Mouse (Mus musculus): ENCODE measurements around the gene Skint8. TPM values are rescaled to one million over a fixed set of nuclear protein-coding genes. Genes with fewer than 3 reads are reported as not detected.
"Not testable (repeated sequence)": the region's sequence is repeated elsewhere in the genome, so short reads cannot be mapped to it uniquely, and the experiment has no call there.

Skint8 gene
- polyA plus RNA-seq, 1 experiment from 2014 or later: not detected

GRCm38 (mm10) chr4:111897755-111898154 is 21.4 kb upstream of the Skint8 start:
- no peaks in the 10 kb centered on the region for H3K9me3 ChIP-seq (replicated peaks; ENCODE audit: low read length)
- H3K36me3 ChIP-seq (ENCODE audit: insufficient read depth, low read length): no peaks in the 10 kb centered on the region
- TF ChIP-seq CTCF (IDR thresholded peaks at IDR 0.05; ENCODE audit: low read depth): no peak
- peak overlapping the region; percentile 32; the same call in 1 of the 2 replicates for H3K27ac ChIP-seq
- no peaks in the 10 kb centered on the region for H3K4me1 ChIP-seq (replicated peaks; ENCODE audit: insufficient read depth, low read length)
- no peaks in the 10 kb centered on the region for H3K27me3 ChIP-seq (ENCODE audit: insufficient read depth, low read length)
- 10% methylated on average over 1 of the region's 1 CpGs for WGBS
- DNase-seq (ENCODE audit: low spot score) (no peak), ATAC-seq (replicated peaks; ENCODE audit: low FRiP score, low read depth) (no peak)
- H3K9ac ChIP-seq (ENCODE audit: low read depth, low read length): no peak overlapping the region
- no peak overlapping the region for H3K4me3 ChIP-seq (replicated peaks; ENCODE audit: low read depth, low read length)
- H3K4me2 ChIP-seq (ENCODE audit: low read length): no peak overlapping the region

- H3K9me3 ChIP-seq (replicated peaks; ENCODE audit: low read length): no peaks in the 10 kb centered on the region
- no peak overlapping the region for H3K9ac ChIP-seq (ENCODE audit: low read depth, low read length)
- DNase-seq (ENCODE audit: low spot score) (peak; percentile 10), ATAC-seq (replicated peaks; ENCODE audit: low FRiP score, low read depth) (peak; percentile 88)
- no peak for TF ChIP-seq CTCF (IDR thresholded peaks at IDR 0.05; ENCODE audit: low read depth)
- no peaks in the 10 kb centered on the region for H3K4me1 ChIP-seq (replicated peaks; ENCODE audit: insufficient read depth, low read length)
- no peak overlapping the region for H3K4me3 ChIP-seq (replicated peaks; ENCODE audit: low read depth, low read length)
- no peaks in the 10 kb centered on the region for H3K27me3 ChIP-seq (ENCODE audit: insufficient read depth, low read length)
- no peak overlapping the region for H3K4me2 ChIP-seq (ENCODE audit: low read length)
- WGBS: 64% methylated on average over 4 of the region's 4 CpGs
- no peak overlapping the region for H3K27ac ChIP-seq
- no peaks in the 10 kb centered on the region for H3K36me3 ChIP-seq (ENCODE audit: insufficient read depth, low read length)
Observed at GRCm38 (mm10) chr4:111898566-111898965, 20.6 kb upstream of the Skint8 start.

GRCm38 (mm10) chr4:111900491-111900890 is 18.7 kb upstream of the Skint8 start:
- not testable (repeated sequence) for H3K36me3 ChIP-seq (ENCODE audit: insufficient read depth, low read length); H3K4me1 ChIP-seq (replicated peaks; ENCODE audit: insufficient read depth, low read length); H3K27me3 ChIP-seq (ENCODE audit: insufficient read depth, low read length); H3K9ac ChIP-seq (ENCODE audit: low read depth, low read length); H3K4me2 ChIP-seq (ENCODE audit: low read length); DNase-seq (ENCODE audit: low spot score); H3K9me3 ChIP-seq (replicated peaks; ENCODE audit: low read length); ATAC-seq (replicated peaks; ENCODE audit: low FRiP score, low read depth); H3K4me3 ChIP-seq (replicated peaks; ENCODE audit: low read depth, low read length); H3K27ac ChIP-seq
- 83% methylated on average over 1 of the region's 1 CpGs for WGBS

- ATAC-seq (replicated peaks; ENCODE audit: low FRiP score, low read depth): no peak
- H3K27ac ChIP-seq: no peak overlapping the region
Observed at GRCm38 (mm10) chr4:111901473-111901872, 17.7 kb upstream of the Skint8 start.

GRCm38 (mm10) chr4:111902775-111903174 is 16.4 kb upstream of the Skint8 start, which contains the start of gene Slc5a9:
Slc5a9 (minus strand) TSS chr4:111902918.
- TF ChIP-seq CTCF (IDR thresholded peaks at IDR 0.05; ENCODE audit: low read depth): no peak
- ATAC-seq (replicated peaks; ENCODE audit: low FRiP score, low read depth) (no peak; the same call in 1 of the 2 replicates), DNase-seq (ENCODE audit: low spot score) (no peak)
- Histone ChIP-seq H3K27ac (no peak within 1 kb of the TSS), H3K9ac (ENCODE audit: low read depth, low read length) (no peak within 1 kb of the TSS), H3K36me3 (ENCODE audit: insufficient read depth, low read length) (no peaks in the 10 kb centered on the region), H3K27me3 (ENCODE audit: insufficient read depth, low read length) (no peaks in the 10 kb centered on the region), H3K4me1 (replicated peaks; ENCODE audit: insufficient read depth, low read length) (no peaks in the 10 kb centered on the region), H3K9me3 (replicated peaks; ENCODE audit: low read length) (no peaks in the 10 kb centered on the region), H3K4me3 (replicated peaks; ENCODE audit: low read depth, low read length) (no peak within 1 kb of the TSS), H3K4me2 (ENCODE audit: low read length) (no peak within 1 kb of the TSS)

More at GRCm38 (mm10) chr4:111901473-111901872, 17.7 kb upstream of the Skint8 start:
- Histone ChIP-seq H3K4me3 (replicated peaks; ENCODE audit: low read depth, low read length) (no peak overlapping the region), H3K9me3 (replicated peaks; ENCODE audit: low read length) (no peaks in the 10 kb centered on the region), H3K4me2 (ENCODE audit: low read length) (no peak overlapping the region), H3K27me3 (ENCODE audit: insufficient read depth, low read length) (no peaks in the 10 kb centered on the region), H3K36me3 (ENCODE audit: insufficient read depth, low read length) (no peaks in the 10 kb centered on the region), H3K4me1 (replicated peaks; ENCODE audit: insufficient read depth, low read length) (no peaks in the 10 kb centered on the region), H3K9ac (ENCODE audit: low read depth, low read length) (no peak overlapping the region)
- WGBS: 76% methylated on average over 1 of the region's 1 CpGs
- no peak for TF ChIP-seq CTCF (IDR thresholded peaks at IDR 0.05; ENCODE audit: low read depth)
- no peak for DNase-seq (ENCODE audit: low spot score)

- no peaks in the 10 kb centered on the region for H3K9me3 ChIP-seq (replicated peaks; ENCODE audit: low read length)
- H3K9ac ChIP-seq (ENCODE audit: low read depth, low read length): no peak overlapping the region
- ATAC-seq (replicated peaks; ENCODE audit: low FRiP score, low read depth) (no peak), DNase-seq (ENCODE audit: low spot score) (peak; percentile 71)
- TF ChIP-seq CTCF (IDR thresholded peaks at IDR 0.05; ENCODE audit: low read depth): peak; percentile 81
- H3K27ac ChIP-seq: no peak overlapping the region
- H3K4me1 ChIP-seq (replicated peaks; ENCODE audit: insufficient read depth, low read length): no peaks in the 10 kb centered on the region
- no peak overlapping the region for H3K4me3 ChIP-seq (replicated peaks; ENCODE audit: low read depth, low read length)
- H3K36me3 ChIP-seq (ENCODE audit: insufficient read depth, low read length): no peaks in the 10 kb centered on the region
- WGBS: 43% methylated on average over 2 of the region's 2 CpGs
- no peaks in the 10 kb centered on the region for H3K27me3 ChIP-seq (ENCODE audit: insufficient read depth, low read length)
- H3K4me2 ChIP-seq (ENCODE audit: low read length): no peak overlapping the region
Observed at GRCm38 (mm10) chr4:111907926-111908325, 11.3 kb upstream of the Skint8 start.

- Histone ChIP-seq H3K4me1 (replicated peaks; ENCODE audit: insufficient read depth, low read length) (no peaks in the 10 kb centered on the region), H3K4me2 (ENCODE audit: low read length) (no peak overlapping the region), H3K9me3 (replicated peaks; ENCODE audit: low read length) (no peaks in the 10 kb centered on the region), H3K27me3 (ENCODE audit: insufficient read depth, low read length) (no peaks in the 10 kb centered on the region), H3K36me3 (ENCODE audit: insufficient read depth, low read length) (no peaks in the 10 kb centered on the region), H3K27ac (no peak overlapping the region), H3K4me3 (replicated peaks; ENCODE audit: low read depth, low read length) (no peak overlapping the region), H3K9ac (ENCODE audit: low read depth, low read length) (no peak overlapping the region)
- 14% methylated on average over 1 of the region's 1 CpGs for WGBS
- ATAC-seq (replicated peaks; ENCODE audit: low FRiP score, low read depth) (no peak), DNase-seq (ENCODE audit: low spot score) (peak; percentile 22)
- peak; percentile 58 for TF ChIP-seq CTCF (IDR thresholded peaks at IDR 0.05; ENCODE audit: low read depth)
Observed at GRCm38 (mm10) chr4:111961309-111961708, 42.1 kb downstream of the Skint8 start.

- WGBS: 71% methylated on average over 1 of the region's 1 CpGs
- H3K9ac ChIP-seq (ENCODE audit: low read depth, low read length); H3K4me2 ChIP-seq (ENCODE audit: low read length); H3K9me3 ChIP-seq (replicated peaks; ENCODE audit: low read length); ATAC-seq (replicated peaks; ENCODE audit: low FRiP score, low read depth); H3K27ac ChIP-seq; H3K27me3 ChIP-seq (ENCODE audit: insufficient read depth, low read length); H3K4me3 ChIP-seq (replicated peaks; ENCODE audit: low read depth, low read length); H3K36me3 ChIP-seq (ENCODE audit: insufficient read depth, low read length); H3K4me1 ChIP-seq (replicated peaks; ENCODE audit: insufficient read depth, low read length); DNase-seq (ENCODE audit: low spot score): not testable (repeated sequence)
Observed at GRCm38 (mm10) chr4:111963241-111963640, 44.0 kb downstream of the Skint8 start.
